Comparison of ENCODE assay signal across 20 mouse cellular contexts in the genomic region with DNA sequence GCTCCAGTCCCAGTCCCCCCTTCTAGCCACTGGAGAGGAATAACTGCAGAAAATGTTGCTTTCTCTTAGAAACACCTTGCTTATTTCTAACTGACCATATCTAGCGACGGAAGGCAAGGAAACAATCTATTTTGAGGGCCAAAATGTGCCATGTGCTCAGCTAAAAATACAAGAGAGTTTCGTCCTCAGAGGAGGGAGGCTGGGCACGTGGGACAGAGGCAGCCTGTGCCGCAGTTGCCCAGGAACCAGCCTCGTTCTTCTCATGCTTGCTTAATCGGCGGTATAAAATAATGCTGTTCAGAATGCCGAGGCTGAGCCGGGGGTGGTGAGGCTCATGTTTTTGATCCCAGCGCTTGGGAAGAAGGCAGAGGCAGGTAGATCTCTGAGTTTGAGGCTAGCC. TPM values are rescaled to one million over a fixed set of nuclear protein-coding genes. Genes with fewer than 3 reads are reported as not detected.
DNase-seq lines count a peak whose midpoint lies in the region; TF ChIP-seq lines count a peak whose summit lies in the region.
"Had no signal": no experiment of that assay in that cellular context is flagged by ENCODE, and none has a peak within 500 bp of the region (broad histone marks: within the 10 kb centered on the region; RNA-seq: fewer than 3 reads in every experiment).

No protein-coding gene starts in this region.

- no peak for TF ChIP-seq CTCF in layer of hippocampus, adult 2 months (conservative IDR thresholded peaks at IDR 0.05)

- peak overlapping the region; percentile 43; the same call in 1 of the 2 replicates for H3K27ac ChIP-seq in layer of hippocampus, adult 2 months
- H3K27ac ChIP-seq: forebrain, embryonic 10.5 days; forebrain, embryonic 13.5 days; hindbrain, embryonic 12.5 days had no signal

- no peak for DNase-seq in layer of hippocampus, adult 2 months (ENCODE audit: low spot score in 2 of 2)
- no peak for DNase-seq in layer of hippocampus, postnatal 25 days (ENCODE audit: extremely low spot score in 1 of 2, low spot score in 1 of 2)
- DNase-seq in right cerebral cortex, adult 18-20 months: peak; percentile 58
- DNase-seq in right cerebral cortex, postnatal 4 days: no peak
- DNase-seq in brain, adult 2 months (ENCODE audit: low read depth, low spot score): peak; percentile 67
- DNase-seq in right cerebral cortex, postnatal 25 days: peak; percentile 44
- no peak for DNase-seq in liver
- DNase-seq: adrenal gland, adult 8-10 months; adrenal gland, postnatal 25 days; cerebellum, adult 18-20 months; cerebellum, adult 9-10 months; cerebellum, postnatal 14 days; gastrocnemius, postnatal 25 days; heart, adult 18-20 months had no signal

- no peak overlapping the region for H3K4me3 ChIP-seq in layer of hippocampus, adult 2 months
- H3K4me3 ChIP-seq: forebrain, embryonic 10.5 days; forebrain, embryonic 13.5 days; heart, embryonic 12.5 days; hindbrain, embryonic 12.5 days had no signal

RNA-seq across cellular contexts. Expression of gene Hmga1, which starts 11.7 kb away (rescaled TPM):
- total RNA-seq in layer of hippocampus, adult 2 months (2021): 10 to 100 TPM; 30.5 to 38.2 TPM
- 10 to 100 TPM; 33.6 to 35.7 TPM for total RNA-seq in layer of hippocampus, postnatal 25 days (2021)

RNA-seq across cellular contexts. Expression of gene AI413582, which starts 21.0 kb away (rescaled TPM):
- 10 to 100 TPM; 61.6 to 66.1 TPM for total RNA-seq in layer of hippocampus, adult 2 months (2021)
- total RNA-seq in layer of hippocampus, postnatal 25 days (2021): 10 to 100 TPM; 65.6 to 69.5 TPM

RNA-seq across cellular contexts. Expression of gene Grm4, which starts 23.3 kb away (rescaled TPM):
- total RNA-seq in layer of hippocampus, adult 2 months (2021): 1 to 10 TPM; 7.9 to 9.6 TPM
- 10 to 100 TPM; 10.3 to 12.2 TPM for total RNA-seq in layer of hippocampus, postnatal 25 days (2021)
- total RNA-seq: hematopoietic stem cell, adult 5-6 weeks; MEL had no signal

Comparison
In these comparisons a context has a peak if more than half of its experiments do, and no peak if none do; other contexts are left out.
1. DNase-seq: peak in right cerebral cortex, adult 18-20 months (single experiment), brain, adult 2 months (single experiment) and right cerebral cortex, postnatal 25 days (single experiment); none in layer of hippocampus, adult 2 months (0 of 2), layer of hippocampus, postnatal 25 days (0 of 2), right cerebral cortex, postnatal 4 days (single experiment) and liver (single experiment).